17 mouse cellular contexts compared by ENCODE assay signal in the genomic region with DNA sequence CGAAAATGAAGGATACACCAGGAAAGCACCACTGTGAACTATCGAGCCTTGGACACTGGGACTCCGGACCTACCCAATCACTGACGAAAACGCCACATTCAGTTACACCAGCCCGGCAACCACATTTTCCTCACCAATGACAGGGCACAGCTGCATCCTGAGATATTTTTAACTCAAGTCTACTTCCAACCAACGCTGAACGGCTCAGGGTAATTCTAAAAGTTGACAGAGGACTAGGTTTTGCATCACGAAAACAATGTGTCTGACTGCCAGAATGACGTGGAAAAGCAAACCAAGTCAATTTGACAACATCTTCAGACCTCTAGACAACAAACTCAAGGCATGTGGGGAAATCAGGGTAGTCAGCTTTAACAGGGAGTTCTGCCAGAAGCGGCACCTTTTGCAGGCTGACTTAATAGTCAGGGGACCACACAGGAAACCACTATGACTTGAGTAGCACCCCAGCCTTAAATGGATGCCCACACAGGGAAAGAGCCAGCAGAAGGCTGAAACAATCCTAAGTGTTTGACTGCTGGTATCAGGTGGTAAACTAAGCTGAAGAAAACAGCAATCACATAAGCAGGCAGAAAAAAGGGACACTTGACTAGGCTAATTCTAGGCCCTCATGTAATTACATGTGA. TPM values are rescaled to one million over a fixed set of nuclear protein-coding genes. Genes with fewer than 3 reads are reported as not detected.
DNase-seq lines count a peak whose midpoint lies in the region; ATAC-seq and TF ChIP-seq lines count a peak whose summit lies in the region.
"Had no signal": no experiment of that assay in that cellular context is flagged by ENCODE, and none has a peak within 500 bp of the region (broad histone marks: within the 10 kb centered on the region; RNA-seq: fewer than 3 reads in every experiment).

No protein-coding gene starts in this region.

- H3K4me3 ChIP-seq in heart, embryonic 13.5 days, result no peak overlapping the region
- H3K4me3 ChIP-seq in heart, adult 2 months, result no peak overlapping the region
- H3K4me3 ChIP-seq: limb, embryonic 10.5 days; midbrain, embryonic 13.5 days; neural tube, embryonic 13.5 days had no signal

- no peaks in the 10 kb centered on the region for H3K79me2 ChIP-seq in heart, adult 2 months (replicated peaks; ENCODE audit: control insufficient read depth, insufficient read depth, low read length)

- H3K4me2 ChIP-seq in heart, embryonic 13.5 days, result peak overlapping the region; percentile 16; the same call in 1 of the 2 replicates
- H3K4me2 ChIP-seq: midbrain, embryonic 13.5 days; neural tube, embryonic 13.5 days had no signal

- H3K9ac ChIP-seq in heart, embryonic 13.5 days, result no peak overlapping the region; the same call in 1 of the 2 replicates
- no peak overlapping the region for H3K9ac ChIP-seq in heart, adult 2 months (ENCODE audit: low read depth, low read length)
- H3K9ac ChIP-seq: midbrain, embryonic 13.5 days; neural tube, embryonic 13.5 days had no signal

- H3K27ac ChIP-seq in heart, embryonic 13.5 days (replicated peaks), result peak overlapping the region; percentile 53
- H3K27ac ChIP-seq in heart, adult 2 months, result no peak overlapping the region
- H3K27ac ChIP-seq: limb, embryonic 10.5 days; midbrain, embryonic 13.5 days; neural tube, embryonic 13.5 days had no signal

- no peak for TF ChIP-seq CTCF in heart, adult 2 months (IDR thresholded peaks at IDR 0.05)

- no peak for TF ChIP-seq EP300 in heart, adult 2 months (IDR thresholded peaks at IDR 0.05; ENCODE audit: insufficient read depth, low read depth, low read length)

- intact Hi-C loops in heart, adult 2 months (cut with DNase I), result no loop called here

- DNase-seq in heart, adult 2 months, result no peak
- peak; percentile 16 to 21 for DNase-seq in B cell, adult 2 months
- DNase-seq in brain, adult 2 months (ENCODE audit: low read depth, low spot score), result peak; percentile 42
- peak; percentile 48 for DNase-seq in naive thymus-derived CD4-positive, alpha-beta T cell, adult 2 months (ENCODE audit: low read depth)
- DNase-seq in gastrocnemius, adult 18-20 months (ENCODE audit: low spot score), result no peak
- DNase-seq in kidney, adult 18-20 months, result no peak
- no peak for DNase-seq in adrenal gland, postnatal 36 days
- DNase-seq: adrenal gland, postnatal 25 days; cerebellum, adult 18-20 months; kidney, postnatal 14 days; lung, adult 2 months; right cerebral cortex, postnatal 25 days had no signal

- peaks cover 62% of the 10 kb centered on the region for H3K36me3 ChIP-seq in heart, embryonic 13.5 days
- H3K36me3 ChIP-seq in heart, adult 2 months (ENCODE audit: control insufficient read depth, insufficient read depth, low read length), result no peaks in the 10 kb centered on the region

- no peaks in the 10 kb centered on the region for H3K27me3 ChIP-seq in heart, embryonic 13.5 days (replicated peaks)
- H3K27me3 ChIP-seq in heart, adult 2 months (ENCODE audit: control insufficient read depth, insufficient read depth, low read length), result no peaks in the 10 kb centered on the region
- H3K27me3 ChIP-seq: midbrain, embryonic 13.5 days; neural tube, embryonic 13.5 days had no signal

- TF ChIP-seq POLR2A in heart, adult 2 months (IDR thresholded peaks at IDR 0.05; ENCODE audit: insufficient read depth, low read depth, low read length), result no peak

- 54% methylated on average over 11 of the region's 11 CpGs for WGBS in heart, embryonic 13.5 days
- 37% methylated on average over 11 of the region's 11 CpGs for WGBS in heart, adult 2 months

- peaks cover 18% of the 10 kb centered on the region for H3K4me1 ChIP-seq in heart, embryonic 13.5 days
- H3K4me1 ChIP-seq in heart, adult 2 months (ENCODE audit: control insufficient read depth, insufficient read depth, low read length), result no peaks in the 10 kb centered on the region
- H3K4me1 ChIP-seq: midbrain, embryonic 13.5 days had no signal

- ATAC-seq in heart, embryonic 13.5 days (ENCODE audit: extremely low read depth, insufficient number of reproducible peaks, low FRiP score, low TSS enrichment), result no peak
- ATAC-seq: forebrain, embryonic 16.5 days; midbrain, embryonic 13.5 days had no signal

- H3K9me3 ChIP-seq in heart, embryonic 13.5 days, result no peaks in the 10 kb centered on the region
- H3K9me3 ChIP-seq: limb, embryonic 10.5 days; midbrain, embryonic 13.5 days; neural tube, embryonic 13.5 days had no signal

RNA-seq across cellular contexts. Expression of a gene that starts 32.8 kb away (rescaled TPM):
- polyA plus RNA-seq in heart, embryonic 13.5 days (2015; fragmentation: Nextera tagmentation; extraction: Ambion mirVana), result 13.9 and 15.6 TPM in 2 replicates
- total RNA-seq in heart, adult 2 months (2021), result 1 to 10 TPM; 2.4 TPM
- polyA plus RNA-seq in heart, adult 2 months (2012; rRNA removed), result 0.88 and 1.00 TPM in 2 replicates
- total RNA-seq in gastrocnemius, adult 18-20 months (2021), result under 1 TPM; 0.21 to 0.24 TPM
- 1 to 10 TPM in 1 of 2 experiments, under 1 TPM in 1; 0.56 to 1.1 TPM for total RNA-seq in adrenal gland, postnatal 36 days (2021)

Comparison
In these comparisons a context has a peak if more than half of its experiments do, and no peak if none do; other contexts are left out.
1. DNase-seq: peak in B cell, adult 2 months (2 of 2), brain, adult 2 months (single experiment) and naive thymus-derived CD4-positive, alpha-beta T cell, adult 2 months (single experiment); none in heart, adult 2 months (0 of 2), gastrocnemius, adult 18-20 months (single experiment), kidney, adult 18-20 months (single experiment) and adrenal gland, postnatal 36 days (0 of 2).